Mouse (Mus musculus): ENCODE measurements around the gene Nobox. TPM values are rescaled to one million over a fixed set of nuclear protein-coding genes. Genes with fewer than 3 reads are reported as not detected.
A peak's percentile ranks its signal among the peaks of the same experiment; 100 is the strongest.

Gene Nobox
- polyA plus RNA-seq, 1 experiment from 2014 or later = not detected

DNA sequence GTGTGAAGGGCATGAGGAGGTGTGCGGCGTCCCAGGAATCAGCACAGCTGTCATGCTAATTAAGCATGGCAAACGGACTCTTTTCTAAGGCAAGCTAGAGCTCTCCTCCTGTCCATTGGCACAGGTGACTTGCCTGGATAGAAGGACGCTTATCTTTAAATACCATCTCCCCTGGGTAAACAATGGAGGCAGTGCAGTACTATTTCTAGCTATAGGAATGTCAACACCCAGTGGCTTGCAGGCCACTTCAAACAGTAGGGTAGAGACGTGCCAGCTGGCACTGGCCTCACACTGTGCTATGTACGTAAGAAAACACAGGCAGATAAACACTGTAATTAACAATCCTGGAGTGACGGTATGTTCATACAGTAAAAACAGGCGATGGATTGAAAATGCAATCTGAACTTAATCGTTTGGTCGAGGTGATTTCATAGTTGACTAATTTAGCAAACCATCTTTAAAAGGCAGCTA lies 28.2 kb upstream of the Nobox start:
- no peak for DNase-seq (ENCODE audit: low spot score)
- Histone ChIP-seq H3K9me3 (replicated peaks; ENCODE audit: control insufficient read depth, low read length) (no peaks in the 10 kb centered on the region), H3K9ac (replicated peaks; ENCODE audit: low read length) (no peak overlapping the region), H3K4me1 (ENCODE audit: control insufficient read depth, insufficient read depth, low read length) (no peaks in the 10 kb centered on the region), H3K36me3 (replicated peaks; ENCODE audit: control insufficient read depth, insufficient read depth, low read depth, low read length) (no peaks in the 10 kb centered on the region), H3K4me3 (ENCODE audit: low read depth, low read length) (no peak overlapping the region), H3K27me3 (ENCODE audit: control insufficient read depth, insufficient read depth, low read length) (no peaks in the 10 kb centered on the region), H3K4me2 (ENCODE audit: low read depth, low read length) (no peak overlapping the region), H3K27ac (replicated peaks; ENCODE audit: low read depth, low read length) (no peak overlapping the region)
- 49% methylated on average over 10 of the region's 10 CpGs for WGBS
- ATAC-seq (replicated peaks; ENCODE audit: insufficient number of reproducible peaks, low FRiP score, low TSS enrichment, low read depth) = no peak

DNA sequence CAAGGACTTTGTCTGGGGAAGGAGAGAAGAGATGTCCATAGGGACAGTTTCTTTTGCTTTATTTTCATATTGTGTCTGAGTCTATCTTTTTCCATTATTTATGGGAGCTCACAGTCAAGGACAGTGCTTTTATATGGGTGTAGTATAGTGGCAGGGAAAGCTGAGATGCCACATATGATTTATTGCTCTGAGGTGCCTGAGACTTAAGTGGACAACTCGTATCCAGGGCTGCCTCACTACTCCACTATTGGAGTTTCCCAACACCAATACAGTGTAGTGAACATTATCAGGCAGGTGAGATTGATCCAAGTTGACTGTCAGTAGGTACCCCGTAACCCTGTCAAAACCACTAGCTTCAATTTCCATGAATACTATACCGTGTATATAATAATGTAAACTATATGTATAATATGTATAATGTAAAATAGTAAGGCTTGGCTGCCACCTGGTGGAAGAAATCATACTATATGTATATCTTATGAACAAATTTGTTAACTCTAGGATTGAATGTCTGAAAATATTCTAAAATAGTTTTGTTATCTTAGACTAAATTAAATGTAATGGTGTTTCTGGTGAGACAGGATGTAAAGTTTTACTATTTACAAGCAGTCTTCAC lies 26.4 kb upstream of the Nobox start:
- H3K9me3 ChIP-seq (replicated peaks; ENCODE audit: control insufficient read depth, low read length) = no peaks in the 10 kb centered on the region
- DNase-seq (ENCODE audit: low spot score) (peak; percentile 40), ATAC-seq (replicated peaks; ENCODE audit: insufficient number of reproducible peaks, low FRiP score, low TSS enrichment, low read depth) (0 out of 2 replicates have a peak, but pooled peaks have one; percentile 34)
- 86% methylated on average over 3 of the region's 3 CpGs for WGBS
- no peaks in the 10 kb centered on the region for H3K27me3 ChIP-seq (ENCODE audit: control insufficient read depth, insufficient read depth, low read length)
- no peak overlapping the region for H3K4me3 ChIP-seq (ENCODE audit: low read depth, low read length)
- H3K9ac ChIP-seq (replicated peaks; ENCODE audit: low read length) = no peak overlapping the region
- no peak overlapping the region for H3K27ac ChIP-seq (replicated peaks; ENCODE audit: low read depth, low read length)
- H3K4me1 ChIP-seq (ENCODE audit: control insufficient read depth, insufficient read depth, low read length) = no peaks in the 10 kb centered on the region
- no peak overlapping the region for H3K4me2 ChIP-seq (ENCODE audit: low read depth, low read length)
- no peaks in the 10 kb centered on the region for H3K36me3 ChIP-seq (replicated peaks; ENCODE audit: control insufficient read depth, insufficient read depth, low read depth, low read length)

DNA sequence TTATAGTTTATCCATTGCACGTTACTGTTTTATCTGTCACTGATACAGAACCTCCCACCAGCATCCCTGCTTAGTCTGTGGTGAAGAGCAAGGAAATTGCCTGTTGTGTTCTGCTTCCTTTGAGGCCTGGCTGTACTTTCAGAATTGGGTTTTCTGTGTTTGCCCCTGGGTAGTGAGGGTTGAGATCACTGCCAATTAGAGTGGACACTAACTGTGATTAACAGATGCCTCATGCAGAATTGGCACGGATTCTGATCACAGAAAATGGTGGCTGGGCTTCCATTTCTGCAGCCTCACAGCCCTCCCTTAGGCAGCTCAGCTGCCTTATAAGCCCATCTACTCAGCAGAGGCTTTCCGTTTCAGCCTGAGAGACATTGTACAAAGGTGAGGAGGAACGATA lies 24.1 kb upstream of the Nobox start:
- WGBS = 72% methylated on average over 4 of the region's 4 CpGs
- ATAC-seq (replicated peaks; ENCODE audit: insufficient number of reproducible peaks, low FRiP score, low TSS enrichment, low read depth) (no peak), DNase-seq (ENCODE audit: low spot score) (no peak)
- H3K27me3 ChIP-seq (ENCODE audit: control insufficient read depth, insufficient read depth, low read length) = no peaks in the 10 kb centered on the region
- no peak overlapping the region for H3K4me2 ChIP-seq (ENCODE audit: low read depth, low read length)
- no peaks in the 10 kb centered on the region for H3K4me1 ChIP-seq (ENCODE audit: control insufficient read depth, insufficient read depth, low read length)
- H3K4me3 ChIP-seq (ENCODE audit: low read depth, low read length) = no peak overlapping the region
- no peaks in the 10 kb centered on the region for H3K9me3 ChIP-seq (replicated peaks; ENCODE audit: control insufficient read depth, low read length)
- H3K36me3 ChIP-seq (replicated peaks; ENCODE audit: control insufficient read depth, insufficient read depth, low read depth, low read length) = no peaks in the 10 kb centered on the region
- no peak overlapping the region for H3K27ac ChIP-seq (replicated peaks; ENCODE audit: low read depth, low read length)
- no peak overlapping the region for H3K9ac ChIP-seq (replicated peaks; ENCODE audit: low read length)

DNA sequence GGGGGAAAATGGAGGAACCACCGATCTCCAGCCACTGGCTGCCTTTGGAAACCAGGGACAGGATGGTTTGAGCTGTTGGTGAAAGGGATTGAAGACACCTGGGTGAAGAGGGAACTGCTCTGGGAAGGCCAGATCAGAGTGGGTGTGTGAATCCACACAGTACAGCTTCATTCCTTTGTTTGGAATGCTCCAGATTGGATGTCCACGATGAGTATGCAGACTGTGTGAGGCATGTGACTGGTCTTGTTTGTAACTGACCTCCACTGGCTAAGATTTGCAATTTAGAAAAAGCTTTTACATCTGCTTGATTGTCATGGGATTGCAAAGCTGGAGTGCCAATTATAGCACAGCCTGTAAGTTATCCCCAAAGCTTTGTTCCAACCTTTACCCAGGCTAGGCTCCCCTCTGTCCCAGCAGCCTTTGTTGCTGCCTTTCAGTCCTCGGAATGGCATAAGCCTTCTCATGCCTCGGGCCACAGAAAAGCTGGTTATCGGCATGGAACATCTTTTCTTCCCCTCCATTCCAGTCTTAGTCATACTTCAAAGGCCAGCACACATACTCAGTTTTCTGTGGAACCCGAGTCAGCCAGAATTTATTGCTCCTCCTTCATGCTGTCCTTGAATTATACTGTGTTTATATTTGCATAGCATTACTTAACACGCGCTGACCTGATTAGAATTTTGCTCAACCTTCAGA lies 3.8 kb upstream of the Nobox start:
- DNase-seq (ENCODE audit: low spot score) (no peak), ATAC-seq (replicated peaks; ENCODE audit: insufficient number of reproducible peaks, low FRiP score, low TSS enrichment, low read depth) (peak; percentile 62; the same call in 1 of the 2 replicates)
- Histone ChIP-seq H3K4me3 (ENCODE audit: low read depth, low read length) (no peak overlapping the region), H3K27me3 (ENCODE audit: control insufficient read depth, insufficient read depth, low read length) (no peaks in the 10 kb centered on the region), H3K27ac (replicated peaks; ENCODE audit: low read depth, low read length) (no peak overlapping the region), H3K9me3 (replicated peaks; ENCODE audit: control insufficient read depth, low read length) (no peaks in the 10 kb centered on the region), H3K36me3 (replicated peaks; ENCODE audit: control insufficient read depth, insufficient read depth, low read depth, low read length) (no peaks in the 10 kb centered on the region), H3K4me2 (ENCODE audit: low read depth, low read length) (no peak overlapping the region), H3K9ac (replicated peaks; ENCODE audit: low read length) (no peak overlapping the region), H3K4me1 (ENCODE audit: control insufficient read depth, insufficient read depth, low read length) (no peaks in the 10 kb centered on the region)
- 69% methylated on average over 8 of the region's 8 CpGs for WGBS

DNA sequence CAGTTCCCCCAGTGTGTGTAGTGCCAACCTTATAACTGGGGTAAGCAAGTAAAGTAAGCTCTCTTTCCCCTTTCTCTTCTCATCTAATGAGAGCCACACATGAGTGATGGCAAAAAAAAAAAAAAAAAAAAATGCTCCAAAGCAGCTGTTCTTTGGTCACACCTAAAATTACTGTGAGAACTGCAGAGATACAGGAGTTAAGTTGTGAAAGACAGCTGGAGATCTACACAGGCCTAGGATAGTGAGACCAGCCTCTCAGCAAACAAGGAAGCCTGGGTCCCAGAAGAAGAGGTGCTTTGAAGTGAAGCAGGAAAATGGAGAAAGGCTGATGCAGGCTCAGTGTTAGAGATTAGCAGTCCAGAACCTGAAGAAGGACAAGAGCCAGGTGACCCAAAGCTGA lies 3.2 kb upstream of the Nobox start:
- H3K4me3 ChIP-seq (ENCODE audit: low read depth, low read length) = no peak overlapping the region
- H3K36me3 ChIP-seq (replicated peaks; ENCODE audit: control insufficient read depth, insufficient read depth, low read depth, low read length) = no peaks in the 10 kb centered on the region
- DNase-seq (ENCODE audit: low spot score) (no peak), ATAC-seq (replicated peaks; ENCODE audit: insufficient number of reproducible peaks, low FRiP score, low TSS enrichment, low read depth) (no peak)
- H3K9me3 ChIP-seq (replicated peaks; ENCODE audit: control insufficient read depth, low read length) = no peaks in the 10 kb centered on the region
- H3K4me2 ChIP-seq (ENCODE audit: low read depth, low read length) = no peak overlapping the region
- no peaks in the 10 kb centered on the region for H3K27me3 ChIP-seq (ENCODE audit: control insufficient read depth, insufficient read depth, low read length)
- no peak overlapping the region for H3K27ac ChIP-seq (replicated peaks; ENCODE audit: low read depth, low read length)
- H3K9ac ChIP-seq (replicated peaks; ENCODE audit: low read length) = no peak overlapping the region
- no peaks in the 10 kb centered on the region for H3K4me1 ChIP-seq (ENCODE audit: control insufficient read depth, insufficient read depth, low read length)

DNA sequence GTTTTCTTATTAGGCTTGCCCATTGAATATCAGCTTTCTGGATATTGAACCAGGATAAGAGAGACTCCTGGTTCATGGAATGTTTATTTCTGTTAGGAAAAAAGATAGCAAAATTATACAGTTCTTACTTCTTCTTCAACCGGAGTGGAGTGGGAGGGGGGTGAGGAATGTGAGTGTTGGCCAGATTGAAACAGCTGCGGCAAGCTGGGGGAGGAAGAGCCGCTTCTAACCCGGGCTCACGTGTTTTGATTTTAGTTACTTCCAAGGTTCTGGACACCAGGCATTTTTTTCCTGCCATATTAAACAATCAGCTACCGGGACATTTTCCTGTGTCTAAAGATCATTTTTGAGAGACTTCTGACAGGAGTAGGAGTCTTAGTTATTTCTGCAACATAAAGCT lies 717 bp upstream of the Nobox start:
- WGBS = 53% methylated on average over 6 of the region's 6 CpGs
- ATAC-seq (replicated peaks; ENCODE audit: insufficient number of reproducible peaks, low FRiP score, low TSS enrichment, low read depth) = no peak

DNA sequence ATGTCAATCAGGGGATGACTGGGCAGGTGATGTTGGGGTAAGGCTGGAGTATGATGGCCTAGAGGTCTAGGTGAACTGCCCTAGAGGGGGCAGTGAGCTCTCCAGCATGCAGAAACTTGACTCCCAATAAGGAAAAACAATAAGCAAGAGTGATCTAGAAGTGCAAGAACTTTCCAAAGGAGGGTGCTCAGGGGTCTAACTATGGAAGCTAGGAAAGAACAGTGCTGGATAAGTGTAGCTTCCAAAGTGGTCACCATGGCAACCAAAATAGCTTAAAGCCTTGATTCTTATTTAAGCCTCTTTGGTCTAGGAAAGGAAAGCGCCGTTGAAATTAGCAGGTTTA lies 11.9 kb downstream of the Nobox start:
- H3K4me2 ChIP-seq (ENCODE audit: low read depth, low read length) = no peak overlapping the region
- no peaks in the 10 kb centered on the region for H3K4me1 ChIP-seq (ENCODE audit: control insufficient read depth, insufficient read depth, low read length)
- H3K27ac ChIP-seq (replicated peaks; ENCODE audit: low read depth, low read length) = no peak overlapping the region
- H3K36me3 ChIP-seq (replicated peaks; ENCODE audit: control insufficient read depth, insufficient read depth, low read depth, low read length) = no peaks in the 10 kb centered on the region
- H3K4me3 ChIP-seq (ENCODE audit: low read depth, low read length) = no peak overlapping the region
- H3K9me3 ChIP-seq (replicated peaks; ENCODE audit: control insufficient read depth, low read length) = no peaks in the 10 kb centered on the region
- ATAC-seq (replicated peaks; ENCODE audit: insufficient number of reproducible peaks, low FRiP score, low TSS enrichment, low read depth) (no peak), DNase-seq (ENCODE audit: low spot score) (no peak)
- H3K9ac ChIP-seq (replicated peaks; ENCODE audit: low read length) = no peak overlapping the region
- no peaks in the 10 kb centered on the region for H3K27me3 ChIP-seq (ENCODE audit: control insufficient read depth, insufficient read depth, low read length)
- WGBS = 39% methylated on average over 2 of the region's 2 CpGs

More for the DNA sequence above, 717 bp upstream of the Nobox start:
- Histone ChIP-seq H3K4me3 (ENCODE audit: low read depth, low read length) (no peak overlapping the region), H3K4me1 (ENCODE audit: control insufficient read depth, insufficient read depth, low read length) (no peaks in the 10 kb centered on the region), H3K36me3 (replicated peaks; ENCODE audit: control insufficient read depth, insufficient read depth, low read depth, low read length) (no peaks in the 10 kb centered on the region), H3K4me2 (ENCODE audit: low read depth, low read length) (no peak overlapping the region), H3K27me3 (ENCODE audit: control insufficient read depth, insufficient read depth, low read length) (no peaks in the 10 kb centered on the region), H3K9me3 (replicated peaks; ENCODE audit: control insufficient read depth, low read length) (no peaks in the 10 kb centered on the region), H3K27ac (replicated peaks; ENCODE audit: low read depth, low read length) (no peak overlapping the region), H3K9ac (replicated peaks; ENCODE audit: low read length) (no peak overlapping the region)
- DNase-seq (ENCODE audit: low spot score) = no peak

DNA sequence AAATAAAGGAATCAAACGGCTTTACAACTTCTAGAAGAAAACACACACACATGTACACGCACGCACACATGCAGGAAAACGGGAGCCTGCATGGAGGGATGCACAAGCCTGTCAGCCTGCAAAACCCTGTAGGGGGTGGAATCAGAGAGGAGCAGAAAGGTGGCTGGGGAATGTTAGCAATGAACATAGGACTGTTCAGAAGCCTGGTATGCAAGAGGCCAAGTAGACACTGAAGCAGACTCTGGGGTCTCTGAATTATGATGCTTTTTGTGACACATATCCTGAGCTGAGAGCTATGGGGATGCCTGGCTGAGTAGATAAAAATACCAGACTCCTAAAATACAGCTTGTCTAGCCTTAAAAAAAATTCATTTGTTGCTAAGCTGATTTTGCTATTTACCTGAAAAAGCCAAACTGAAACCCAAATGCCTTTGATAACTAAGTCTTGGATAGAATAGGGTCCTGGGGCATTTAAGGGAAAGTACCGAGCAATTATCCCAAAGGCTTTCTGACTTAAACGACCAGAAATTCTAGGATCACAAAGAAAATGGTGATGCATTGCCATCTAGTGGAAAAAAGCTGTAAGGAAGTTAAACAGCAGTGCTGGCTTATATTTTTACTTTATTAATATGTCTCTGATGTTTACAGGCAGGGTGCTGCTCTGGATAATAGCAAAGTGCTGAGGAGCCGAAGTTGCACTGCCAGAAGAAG lies 12.4 kb downstream of the Nobox start:
- H3K36me3 ChIP-seq (replicated peaks; ENCODE audit: control insufficient read depth, insufficient read depth, low read depth, low read length) = no peaks in the 10 kb centered on the region
- H3K9me3 ChIP-seq (replicated peaks; ENCODE audit: control insufficient read depth, low read length) = no peaks in the 10 kb centered on the region
- no peak overlapping the region for H3K27ac ChIP-seq (replicated peaks; ENCODE audit: low read depth, low read length)
- 41% methylated on average over 7 of the region's 7 CpGs for whole genome bisulfite sequencing
- ATAC-seq (replicated peaks; ENCODE audit: insufficient number of reproducible peaks, low FRiP score, low TSS enrichment, low read depth) (no peak), DNase-seq (ENCODE audit: low spot score) (peak; percentile 76)
- H3K9ac ChIP-seq (replicated peaks; ENCODE audit: low read length) = no peak overlapping the region
- H3K4me3 ChIP-seq (ENCODE audit: low read depth, low read length) = no peak overlapping the region
- no peaks in the 10 kb centered on the region for H3K27me3 ChIP-seq (ENCODE audit: control insufficient read depth, insufficient read depth, low read length)
- no peaks in the 10 kb centered on the region for H3K4me1 ChIP-seq (ENCODE audit: control insufficient read depth, insufficient read depth, low read length)
- no peak overlapping the region for H3K4me2 ChIP-seq (ENCODE audit: low read depth, low read length)

All from embryonic facial prominence, embryonic 11.5 days (tissue).